Mouse (Mus musculus) macrophage (primary cell): ENCODE results near the gene Chd3. TPM values are rescaled to one million over a fixed set of nuclear protein-coding genes. Genes with fewer than 3 reads are reported as not detected.
"Not testable (repeated sequence)": the region's sequence is repeated elsewhere in the genome, so short reads cannot be mapped to it uniquely, and the experiment has no call there.

Source experiments
- H3K27ac ChIP-seq: fragments of 350-480 bp; formaldehyde crosslinking; 2 replicates; pipeline ENCODE4 v1.9.0; 2021
- H3K36me3 ChIP-seq: fragments of 350-480 bp; formaldehyde crosslinking; 2 replicates; pipeline ENCODE4 v1.9.0; 2021; ENCODE audit errors: inconsistent target
- H3K4me3 ChIP-seq: fragments of 350-480 bp; formaldehyde crosslinking; 2 replicates; pipeline ENCODE4 v1.9.0; 2021; ENCODE audit errors: inconsistent target
- H3K79me2 ChIP-seq: fragments of 350-480 bp; formaldehyde crosslinking; 2 replicates; pipeline ENCODE4 v1.9.0; 2021; ENCODE audit errors: inconsistent target
- WGBS: methylation state at CpG from one replicate; pipeline ENCODE4 v1.1.7; 2026; ENCODE audit warnings: inconsistent platforms; ENCODE audit not compliant: missing documents; 5-methylcytosine and 5-hydroxymethylcytosine counted together
- polyA plus RNA-seq: library from polyadenylated mRNA; stranded (reverse); fragments of 250-400 nt; gene quantifications from 3 replicates; pipeline ENCODE4 v1.2.4, GENCODE M21; 2018; ENCODE audit warnings: inconsistent platforms

The Chd3 gene
- polyA plus RNA-seq, 1 experiment from 2014 or later = 105 TPM

- Histone ChIP-seq H3K27ac (peak overlapping the region; percentile 82), H3K4me3 (peak overlapping the region; percentile 94), H3K79me2 (peaks cover 11% of the 10 kb centered on the region), H3K36me3 (no peaks in the 10 kb centered on the region)
- WGBS = 24% methylated on average over 18 of the region's 18 CpGs
Observed at GRCm38 (mm10) chr11:69322693-69323471, 46.3 kb downstream of the Chd3 start.

- 73% methylated on average over 6 of the region's 6 CpGs for WGBS
- no peak overlapping the region for H3K4me3 ChIP-seq
- peaks cover 11% of the 10 kb centered on the region for H3K79me2 ChIP-seq
- no peaks in the 10 kb centered on the region for H3K36me3 ChIP-seq
- no peak overlapping the region for H3K27ac ChIP-seq
Observed at GRCm38 (mm10) chr11:69322010-69322409, 47.2 kb downstream of the Chd3 start.

GRCm38 (mm10) chr11:69321580-69321979, 47.6 kb downstream of the Chd3 start:
- 100% methylated on average over 6 of the region's 6 CpGs for WGBS

GRCm38 (mm10) chr11:69318000-69318399, 51.2 kb downstream of the Chd3 start:
- not testable (repeated sequence) for H3K36me3 ChIP-seq

More at GRCm38 (mm10) chr11:69321580-69321979, 47.6 kb downstream of the Chd3 start:
- Histone ChIP-seq H3K4me3 (no peak overlapping the region), H3K36me3 (no peaks in the 10 kb centered on the region), H3K27ac (no peak overlapping the region), H3K79me2 (peaks cover 11% of the 10 kb centered on the region)

GRCm38 (mm10) chr11:69316361-69316760, 52.8 kb downstream of the Chd3 start:
- Histone ChIP-seq H3K36me3 (no peaks in the 10 kb centered on the region), H3K27ac (no peak overlapping the region), H3K79me2 (no peaks in the 10 kb centered on the region), H3K4me3 (no peak overlapping the region)
- WGBS = 97% methylated on average over 6 of the region's 6 CpGs

More at GRCm38 (mm10) chr11:69318000-69318399, 51.2 kb downstream of the Chd3 start:
- H3K4me3 ChIP-seq, H3K27ac ChIP-seq, H3K79me2 ChIP-seq: not testable (repeated sequence)
- 95% methylated on average over 3 of the region's 3 CpGs for WGBS

- Histone ChIP-seq H3K4me3 (no peak overlapping the region), H3K36me3 (0 out of 2 replicates have a peak, but pooled peaks cover 5% of the 10 kb centered on the region), H3K27ac (no peak overlapping the region), H3K79me2 (no peaks in the 10 kb centered on the region)
- 96% methylated on average over 7 of the region's 7 CpGs for WGBS
Observed at GRCm38 (mm10) chr11:69311266-69311665, 57.9 kb downstream of the Chd3 start.

GRCm38 (mm10) chr11:69306039-69306438, 63.2 kb downstream of the Chd3 start:
- 100% methylated on average over 2 of the region's 2 CpGs for WGBS
- Histone ChIP-seq H3K36me3 (0 out of 2 replicates have a peak, but pooled peaks cover 5% of the 10 kb centered on the region), H3K27ac (no peak overlapping the region)

GRCm38 (mm10) chr11:69305291-69305690, 63.9 kb downstream of the Chd3 start:
- Histone ChIP-seq H3K79me2 (no peaks in the 10 kb centered on the region), H3K4me3 (no peak overlapping the region), H3K27ac (no peak overlapping the region), H3K36me3 (0 out of 2 replicates have a peak, but pooled peaks cover 5% of the 10 kb centered on the region)
- 94% methylated on average over 7 of the region's 9 CpGs for WGBS

More at GRCm38 (mm10) chr11:69306039-69306438, 63.2 kb downstream of the Chd3 start:
- no peak overlapping the region for H3K4me3 ChIP-seq
- H3K79me2 ChIP-seq = no peaks in the 10 kb centered on the region

GRCm38 (mm10) chr11:69302817-69303216, 66.4 kb downstream of the Chd3 start:
- Histone ChIP-seq H3K79me2 (no peaks in the 10 kb centered on the region), H3K36me3 (no peaks in the 10 kb centered on the region), H3K4me3 (no peak overlapping the region), H3K27ac (no peak overlapping the region)
- 89% methylated on average over 7 of the region's 7 CpGs for WGBS

- no peaks in the 10 kb centered on the region for H3K79me2 ChIP-seq
- H3K36me3 ChIP-seq = no peaks in the 10 kb centered on the region
- H3K27ac ChIP-seq = no peak overlapping the region
- H3K4me3 ChIP-seq = no peak overlapping the region
- 96% methylated on average over 7 of the region's 7 CpGs for WGBS
Observed at GRCm38 (mm10) chr11:69298231-69298630, 71.0 kb downstream of the Chd3 start.

GRCm38 (mm10) chr11:69297799-69298198, 71.4 kb downstream of the Chd3 start:
- no peak overlapping the region for H3K27ac ChIP-seq
- H3K79me2 ChIP-seq = no peaks in the 10 kb centered on the region
- H3K4me3 ChIP-seq = no peak overlapping the region
- WGBS = 96% methylated on average over 2 of the region's 2 CpGs
- no peaks in the 10 kb centered on the region for H3K36me3 ChIP-seq

- H3K79me2 ChIP-seq = no peaks in the 10 kb centered on the region
- H3K36me3 ChIP-seq = no peaks in the 10 kb centered on the region
- 83% methylated on average over 3 of the region's 3 CpGs for WGBS
- H3K27ac ChIP-seq = no peak overlapping the region
- H3K4me3 ChIP-seq = no peak overlapping the region
Observed at GRCm38 (mm10) chr11:69295286-69295685, 73.9 kb downstream of the Chd3 start.

Other genes starting within 250 kb of the Chd3 start
- gene Hes7, start 249.0 kb downstream of the Chd3 start, polyA plus RNA-seq = not detected in 3 replicates
- 0.14 to 0.29 TPM in 2 of 3 replicates, not detected in the other for gene 9130213A22Rik, start 246.8 kb downstream of the Chd3 start, polyA plus RNA-seq
- 0.19 TPM in 1 of 3 replicates, not detected in the others for gene Aloxe3, start 243.5 kb downstream of the Chd3 start, polyA plus RNA-seq
- gene Alox12b, start 212.4 kb downstream of the Chd3 start, polyA plus RNA-seq = not detected in 3 replicates
- not detected in 3 replicates for gene Alox8, start 171.6 kb downstream of the Chd3 start, polyA plus RNA-seq
- gene Gucy2e, start 132.4 kb downstream of the Chd3 start, polyA plus RNA-seq = not detected in 3 replicates
- gene Cntrob, start 45.6 kb downstream of the Chd3 start, polyA plus RNA-seq = 3.6 to 6.7 TPM (median 5.4 TPM) in 3 replicates
- gene Trappc1, start 45.4 kb downstream of the Chd3 start, polyA plus RNA-seq = 103 to 111 TPM (median 110 TPM) in 3 replicates
- 0.11 to 0.33 TPM (median 0.23 TPM) in 3 replicates for gene Kcnab3, start 43.1 kb downstream of the Chd3 start, polyA plus RNA-seq
- 3.3 to 4.4 TPM (median 3.6 TPM) in 3 replicates for gene Rnf227, start 28.9 kb downstream of the Chd3 start, polyA plus RNA-seq
- gene Naa38, start 26.1 kb upstream of the Chd3 start, polyA plus RNA-seq = 60.0 to 104 TPM (median 95.8 TPM) in 3 replicates
- gene Cyb5d1, start 26.2 kb upstream of the Chd3 start, polyA plus RNA-seq = 25.0 to 35.1 TPM (median 31.3 TPM) in 3 replicates
- gene Tmem88, start 28.8 kb upstream of the Chd3 start, polyA plus RNA-seq = 0.09 TPM in 1 of 3 replicates, not detected in the others
- 4.5 to 15.0 TPM (median 11.0 TPM) in 3 replicates for gene Kdm6b, start 44.3 kb upstream of the Chd3 start, polyA plus RNA-seq
- gene Dnah2, start 179.7 kb upstream of the Chd3 start, polyA plus RNA-seq = 0.32 to 3.0 TPM (median 1.5 TPM) in 3 replicates
- 0.06 TPM in 1 of 3 replicates, not detected in the others for gene Efnb3, start 190.8 kb upstream of the Chd3 start, polyA plus RNA-seq
- 4.4 to 5.0 TPM (median 5.0 TPM) in 3 replicates for gene Wrap53, start 210.8 kb upstream of the Chd3 start, polyA plus RNA-seq
- 32.6 to 59.9 TPM (median 52.5 TPM) in 3 replicates for gene Trp53, start 211.0 kb upstream of the Chd3 start, polyA plus RNA-seq
- gene Atp1b2, start 236.5 kb upstream of the Chd3 start, polyA plus RNA-seq = not detected in 3 replicates
- gene Shbg, start 248.5 kb upstream of the Chd3 start, polyA plus RNA-seq = not detected in 3 replicates